Mouse (Mus musculus) heart, postnatal 0 days (tissue): ENCODE measurements around the gene Izumo4. TPM values are rescaled to one million over a fixed set of nuclear protein-coding genes. Genes with fewer than 3 reads are reported as not detected.

Experiments
- ATAC-seq: fragments of 200-750 bp; cut with Nextera tagmentation; 2 replicates; pipeline ENCODE4 v1.8.0; 2017; ENCODE audit warnings: low read depth, moderate number of reproducible peaks, moderate library complexity; ENCODE audit not compliant: insufficient read depth
- DNase-seq: peaks from one replicate; pipeline ENCODE4 v3.0.0-alpha.2; 2016; ENCODE audit warnings: low spot score
- H3K27ac ChIP-seq: fragments of 300-500 bp; sonication (generic); 2 replicates; pipeline ENCODE4 v1.5.1; 2014; ENCODE audit warnings: low read depth, mild to moderate bottlenecking
- H3K27me3 ChIP-seq: fragments of 300-500 bp; sonication (generic); 2 replicates; pipeline ENCODE4 v1.6.1; 2014; ENCODE audit warnings: low read length, mixed read lengths; ENCODE audit not compliant: control insufficient read depth, insufficient read depth
- H3K36me3 ChIP-seq: fragments of 300-500 bp; sonication (generic); replicated peaks from 2 replicates; pipeline ENCODE4 v1.6.1; 2014; ENCODE audit warnings: low read length, mixed read lengths; ENCODE audit not compliant: control insufficient read depth, insufficient read depth
- H3K4me1 ChIP-seq: fragments of 300-500 bp; sonication (generic); 2 replicates; pipeline ENCODE4 v1.6.1; 2014; ENCODE audit warnings: antibody characterized with exemption; ENCODE audit not compliant: control insufficient read depth, insufficient read depth
- H3K4me2 ChIP-seq: fragments of 300-500 bp; sonication (generic); 2 replicates; pipeline ENCODE4 v1.6.1; 2014; ENCODE audit warnings: low read depth, mild to moderate bottlenecking, low read length, moderate library complexity
- H3K4me3 ChIP-seq: fragments of 300-500 bp; sonication (generic); 2 replicates; pipeline ENCODE4 v1.5.1; 2014; ENCODE audit warnings: low read depth, low read length
- H3K9ac ChIP-seq: fragments of 300-500 bp; sonication (generic); replicated peaks from 2 replicates; pipeline ENCODE4 v1.6.1; 2014; ENCODE audit warnings: low read depth, low read length, mixed read lengths
- H3K9me3 ChIP-seq: fragments of 300-500 bp; sonication (generic); replicated peaks from 2 replicates; pipeline ENCODE4 v1.6.1; 2016; ENCODE audit warnings: low read length; ENCODE audit not compliant: control insufficient read depth
- CTCF ChIP-seq: IDR thresholded peaks from 2 replicates; pipeline ENCODE4 v1.5.1; 2016; ENCODE audit warnings: antibody characterized with exemption, control low read depth, low read depth
- EP300 ChIP-seq: IDR thresholded peaks from 2 replicates; pipeline ENCODE4 v1.6.1; 2016; ENCODE audit warnings: antibody characterized with exemption, low read depth
- WGBS: fragments of 180-500 bp; shearing (Covaris S2); extraction: QIAGEN DNeasy Blood & Tissue Kit; methylation state at CpG from one replicate; pipeline ENCODE4 v1.1.7; 2014; 5-methylcytosine and 5-hydroxymethylcytosine counted together
- polyA plus RNA-seq: library from polyadenylated mRNA; unstranded; fragments of >200 nt; fragmentation: Nextera tagmentation; extraction: Ambion mirVana; gene quantifications from 2 replicates; pipeline ENCODE4 v1.2.1, GENCODE M21; 2015
- total RNA-seq: library from RNA; depleted of rRNA; stranded (reverse); fragments of >200 nt; gene quantifications from 2 replicates; pipeline ENCODE4 v1.2.3, GENCODE M21; 2014; ENCODE audit warnings: low replicate concordance; rRNA removed

Izumo4 gene
- total and polyA plus RNA-seq, 2 experiments from 2014 or later = 3.6 to 6.9 TPM

DNA sequence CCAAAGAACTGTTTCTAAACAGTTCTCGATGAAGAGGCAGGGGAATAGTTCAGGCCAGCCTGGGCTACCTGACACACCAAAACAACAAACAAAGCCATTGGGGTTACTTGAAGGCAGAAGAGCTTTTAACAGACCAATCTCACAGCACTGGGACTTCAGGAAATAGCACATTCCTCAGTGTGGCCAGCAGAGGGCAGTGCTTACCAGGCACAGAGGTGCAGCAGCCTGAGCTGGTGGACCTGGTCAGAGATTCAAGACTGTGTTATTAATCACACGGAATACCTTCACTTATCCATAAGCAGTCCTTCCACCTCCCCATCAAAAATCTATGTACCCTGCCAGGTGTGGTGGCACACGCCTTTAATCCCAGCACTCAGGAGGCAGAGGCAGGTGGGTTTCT is 45.4 kb downstream of the Izumo4 start:
- DNase-seq (peak; percentile 80), ATAC-seq (no peak)
- Histone ChIP-seq H3K9ac (no peak overlapping the region), H3K4me2 (no peak overlapping the region), H3K27me3 (no peaks in the 10 kb centered on the region), H3K27ac (no peak overlapping the region), H3K36me3 (no peaks in the 10 kb centered on the region), H3K9me3 (no peaks in the 10 kb centered on the region), H3K4me3 (no peak overlapping the region), H3K4me1 (peaks cover 12% of the 10 kb centered on the region)
- TF ChIP-seq EP300 (no peak), CTCF (peak; percentile 98)
- WGBS = 8% methylated on average over 3 of the region's 3 CpGs

DNA sequence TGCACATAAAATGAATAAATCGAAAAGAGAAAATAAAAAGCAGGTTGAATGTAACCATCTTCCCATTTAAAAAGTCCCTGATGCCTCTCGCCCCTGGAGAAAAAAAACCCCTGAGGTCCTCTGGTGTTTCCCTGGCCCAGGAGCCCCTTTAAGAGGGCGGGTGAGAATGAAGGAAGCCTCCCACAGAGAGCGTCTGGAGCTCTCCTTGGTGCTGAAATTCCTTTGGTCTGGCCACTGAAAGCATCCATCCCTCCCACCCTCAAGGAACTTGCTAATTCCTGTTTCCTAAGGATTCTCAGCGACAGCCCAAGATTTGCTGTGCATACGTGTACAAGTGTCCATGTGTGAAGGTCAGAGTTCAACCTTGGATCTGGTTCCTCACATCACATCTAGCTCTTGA is 46.6 kb downstream of the Izumo4 start:
- ATAC-seq (no peak), DNase-seq (peak; percentile 80)
- H3K27ac ChIP-seq = no peak overlapping the region
- 8% methylated on average over 6 of the region's 6 CpGs for WGBS
- no peak for TF ChIP-seq EP300
- no peak for TF ChIP-seq CTCF
- no peaks in the 10 kb centered on the region for H3K27me3 ChIP-seq
- peaks cover 11% of the 10 kb centered on the region for H3K4me1 ChIP-seq
- H3K4me2 ChIP-seq = no peak overlapping the region
- no peak overlapping the region for H3K4me3 ChIP-seq
- no peak overlapping the region for H3K9ac ChIP-seq
- no peaks in the 10 kb centered on the region for H3K36me3 ChIP-seq
- H3K9me3 ChIP-seq = no peaks in the 10 kb centered on the region

GRCm38 (mm10) chr10:80751188-80751832 is 49.3 kb downstream of the Izumo4 start:
- Histone ChIP-seq H3K27ac (peak overlapping the region; percentile 97), H3K4me2 (peak overlapping the region; percentile 60), H3K36me3 (no peaks in the 10 kb centered on the region), H3K4me3 (peak overlapping the region; percentile 37), H3K9me3 (no peaks in the 10 kb centered on the region), H3K27me3 (no peaks in the 10 kb centered on the region), H3K9ac (peak overlapping the region; percentile 49), H3K4me1 (peaks cover 18% of the 10 kb centered on the region)
- peak; percentile 54 for TF ChIP-seq CTCF
- peak; percentile 96 for TF ChIP-seq EP300
- WGBS = under 1% methylated on average over 16 of the region's 16 CpGs
- ATAC-seq (peak; percentile 77), DNase-seq (peak; percentile 97)

DNA sequence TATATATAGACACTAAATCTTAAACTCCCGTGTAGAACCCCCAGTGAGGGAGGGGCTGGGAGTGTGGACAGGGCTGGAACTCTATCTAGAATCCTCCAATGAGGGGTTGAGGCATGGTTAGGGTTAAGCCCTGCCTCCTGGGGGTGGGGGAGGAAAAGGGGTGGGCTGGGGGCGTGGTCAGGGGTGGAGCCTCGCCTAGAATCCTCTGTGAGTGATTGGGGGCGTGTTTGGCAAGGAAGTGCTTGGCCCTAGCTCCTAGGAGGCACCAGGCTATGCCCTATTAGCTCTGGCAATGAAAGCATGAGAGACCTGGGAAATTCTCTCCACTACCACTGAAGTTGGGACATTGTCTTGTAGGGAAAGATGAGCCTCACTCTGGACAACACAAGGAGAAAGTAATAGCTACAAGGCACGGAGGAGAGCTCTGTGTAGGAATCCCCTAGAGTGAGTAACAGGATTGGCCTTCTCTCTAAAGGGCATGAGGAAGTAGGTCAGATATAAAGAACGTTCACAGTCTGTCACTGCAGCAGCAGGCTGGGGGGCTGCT is 50.2 kb downstream of the Izumo4 start:
- Histone ChIP-seq H3K27ac (peak overlapping the region; percentile 97), H3K4me2 (peak overlapping the region; percentile 60), H3K4me3 (peak overlapping the region; percentile 37), H3K9ac (peak overlapping the region; percentile 49), H3K27me3 (no peaks in the 10 kb centered on the region), H3K4me1 (peaks cover 26% of the 10 kb centered on the region), H3K9me3 (no peaks in the 10 kb centered on the region), H3K36me3 (no peaks in the 10 kb centered on the region)
- WGBS = 0% methylated on average over 6 of the region's 6 CpGs
- no peak for TF ChIP-seq CTCF
- TF ChIP-seq EP300 = no peak
- DNase-seq (peak; percentile 96), ATAC-seq (peak; percentile 83)

DNA sequence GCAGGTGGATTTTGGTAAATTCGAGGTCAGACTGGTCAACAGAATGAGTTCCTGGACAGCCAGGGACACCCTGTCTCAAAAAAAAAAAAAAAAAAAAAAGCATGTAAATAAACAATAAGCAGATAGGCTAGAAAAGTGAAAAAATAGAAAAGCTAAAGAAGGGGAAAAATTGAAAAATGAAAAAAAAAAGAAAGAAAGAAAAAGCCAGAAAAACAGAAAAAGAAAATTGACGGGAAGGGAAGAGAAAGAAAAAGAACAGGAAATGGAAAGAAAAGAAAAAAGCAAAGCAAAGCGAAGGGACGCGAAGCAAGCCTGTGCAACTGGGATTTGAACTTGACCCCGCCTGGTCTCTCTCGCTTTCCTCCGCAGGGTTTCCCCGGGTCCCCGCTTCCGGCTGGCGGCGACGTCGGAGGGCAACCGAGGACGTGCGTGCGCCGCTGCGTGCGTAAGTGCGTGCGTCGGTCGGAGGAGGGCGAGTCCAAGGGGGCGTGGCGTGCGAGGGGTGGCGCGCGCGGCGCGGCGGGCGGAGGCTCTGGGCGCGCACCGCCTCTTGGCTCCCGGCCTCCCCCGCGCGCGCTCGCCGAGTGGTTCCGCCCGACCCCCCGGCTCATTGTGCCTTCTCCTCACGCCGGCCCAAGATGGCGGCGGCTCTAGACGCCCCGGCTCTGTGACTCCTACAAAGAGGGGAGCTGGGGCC is 52.8 kb downstream of the Izumo4 start, which contains the start of gene Dot1l:
TSS of gene Dot1l (plus strand) at position 613 of the 697 bp plus-strand sequence.
- TF ChIP-seq EP300 (peak; percentile 74; the same call in 1 of the 2 replicates), CTCF (no peak)
- Histone ChIP-seq H3K27ac (peak within 1 kb of the TSS; percentile 87), H3K36me3 (no peaks in the 10 kb centered on the region), H3K4me1 (peaks cover 49% of the 10 kb centered on the region), H3K27me3 (no peaks in the 10 kb centered on the region), H3K9ac (peak within 1 kb of the TSS; percentile 97), H3K4me2 (peak within 1 kb of the TSS; percentile 93), H3K9me3 (no peaks in the 10 kb centered on the region), H3K4me3 (peak within 1 kb of the TSS; percentile 96)
- under 1% methylated on average over 48 of the region's 57 CpGs for WGBS
- DNase-seq (peak; percentile 97), ATAC-seq (peak; percentile 83)

Other genes starting within 250 kb of the Izumo4 start
- gene Onecut3, start 207.3 kb upstream of the Izumo4 start, total RNA-seq = not detected in 2 replicates
- not detected in 2 replicates for gene Onecut3, start 207.3 kb upstream of the Izumo4 start, polyA plus RNA-seq
- gene Atp8b3, start 163.1 kb upstream of the Izumo4 start, total RNA-seq = not detected in 2 replicates
- not detected in 2 replicates for gene Atp8b3, start 163.1 kb upstream of the Izumo4 start, polyA plus RNA-seq
- gene Rexo1, start 140.6 kb upstream of the Izumo4 start, total RNA-seq = 13.1 and 17.6 TPM in 2 replicates
- 7.6 TPM in 2 replicates for gene Rexo1, start 140.6 kb upstream of the Izumo4 start, polyA plus RNA-seq
- gene Klf16, start 124.9 kb upstream of the Izumo4 start, total RNA-seq = 9.3 TPM in 2 replicates
- gene Klf16, start 124.9 kb upstream of the Izumo4 start, polyA plus RNA-seq = 3.1 and 3.5 TPM in 2 replicates
- 194 and 462 TPM in 2 replicates for gene Abhd17a, start 111.8 kb upstream of the Izumo4 start, total RNA-seq
- 88.2 and 88.6 TPM in 2 replicates for gene Abhd17a, start 111.8 kb upstream of the Izumo4 start, polyA plus RNA-seq
- 25.8 and 44.5 TPM in 2 replicates for gene Scamp4, start 99.3 kb upstream of the Izumo4 start, total RNA-seq
- 39.2 and 39.8 TPM in 2 replicates for gene Scamp4, start 99.3 kb upstream of the Izumo4 start, polyA plus RNA-seq
- gene Adat3, start 99.3 kb upstream of the Izumo4 start, total RNA-seq = 1.6 and 4.5 TPM in 2 replicates
- 1.8 and 2.7 TPM in 2 replicates for gene Adat3, start 99.3 kb upstream of the Izumo4 start, polyA plus RNA-seq
- gene Gm49322, start 96.2 kb upstream of the Izumo4 start, total RNA-seq = 0.23 and 1.3 TPM in 2 replicates
- 0.33 and 0.38 TPM in 2 replicates for gene Gm49322, start 96.2 kb upstream of the Izumo4 start, polyA plus RNA-seq
- 141 and 149 TPM in 2 replicates for gene Csnk1g2, start 79.3 kb upstream of the Izumo4 start, total RNA-seq
- 69.1 and 75.6 TPM in 2 replicates for gene Csnk1g2, start 79.3 kb upstream of the Izumo4 start, polyA plus RNA-seq
- 92.2 and 108 TPM in 2 replicates for gene Btbd2, start 45.1 kb upstream of the Izumo4 start, total RNA-seq
- 36.7 and 40.6 TPM in 2 replicates for gene Btbd2, start 45.1 kb upstream of the Izumo4 start, polyA plus RNA-seq
- 150 and 174 TPM in 2 replicates for gene Mknk2, start 24.1 kb upstream of the Izumo4 start, total RNA-seq
- 76.9 and 78.3 TPM in 2 replicates for gene Mknk2, start 24.1 kb upstream of the Izumo4 start, polyA plus RNA-seq
- gene Mob3a, start 207 bp upstream of the Izumo4 start, total RNA-seq = 15.0 and 15.6 TPM in 2 replicates
- gene Mob3a, start 207 bp upstream of the Izumo4 start, polyA plus RNA-seq = 10.8 and 11.5 TPM in 2 replicates
- 72.7 and 77.9 TPM in 2 replicates for gene Ap3d1, start 40.1 kb downstream of the Izumo4 start, total RNA-seq
- 31.6 and 34.3 TPM in 2 replicates for gene Ap3d1, start 40.1 kb downstream of the Izumo4 start, polyA plus RNA-seq
- 19.4 and 32.8 TPM in 2 replicates for gene Dot1l, start 53.0 kb downstream of the Izumo4 start, total RNA-seq
- gene Dot1l, start 53.0 kb downstream of the Izumo4 start, polyA plus RNA-seq = 13.1 and 14.0 TPM in 2 replicates
- 8.8 and 12.7 TPM in 2 replicates for gene Sf3a2, start 96.0 kb downstream of the Izumo4 start, total RNA-seq
- gene Sf3a2, start 96.0 kb downstream of the Izumo4 start, polyA plus RNA-seq = 25.2 and 26.0 TPM in 2 replicates
- gene Plekhj1, start 96.4 kb downstream of the Izumo4 start, total RNA-seq = 29.3 and 50.6 TPM in 2 replicates
- 41.8 and 44.4 TPM in 2 replicates for gene Plekhj1, start 96.4 kb downstream of the Izumo4 start, polyA plus RNA-seq
- 4.0 TPM in 1 of 2 replicates, not detected in the other for gene Amh, start 103.1 kb downstream of the Izumo4 start, total RNA-seq
- gene Amh, start 103.1 kb downstream of the Izumo4 start, polyA plus RNA-seq = 0.18 and 0.22 TPM in 2 replicates
- 2.2 TPM in 1 of 2 replicates, not detected in the other for gene Jsrp1, start 111.3 kb downstream of the Izumo4 start, total RNA-seq
- gene Jsrp1, start 111.3 kb downstream of the Izumo4 start, polyA plus RNA-seq = 2.3 and 2.7 TPM in 2 replicates
- 2,373 and 2,460 TPM in 2 replicates for gene Oaz1, start 124.5 kb downstream of the Izumo4 start, total RNA-seq
- gene Oaz1, start 124.5 kb downstream of the Izumo4 start, polyA plus RNA-seq = 1,975 and 1,990 TPM in 2 replicates
- 0.92 and 4.2 TPM in 2 replicates for gene Lingo3, start 141.9 kb downstream of the Izumo4 start, total RNA-seq
- gene Lingo3, start 141.9 kb downstream of the Izumo4 start, polyA plus RNA-seq = 1.1 and 1.5 TPM in 2 replicates
- gene Lsm7, start 153.0 kb downstream of the Izumo4 start, total RNA-seq = 71.8 and 118 TPM in 2 replicates
- 160 and 162 TPM in 2 replicates for gene Lsm7, start 153.0 kb downstream of the Izumo4 start, polyA plus RNA-seq
- gene Sppl2b, start 153.1 kb downstream of the Izumo4 start, total RNA-seq = 35.7 and 44.4 TPM in 2 replicates
- 23.3 and 24.2 TPM in 2 replicates for gene Sppl2b, start 153.1 kb downstream of the Izumo4 start, polyA plus RNA-seq
- not detected in 2 replicates for gene Tmprss9, start 169.7 kb downstream of the Izumo4 start, total RNA-seq
- gene Tmprss9, start 169.7 kb downstream of the Izumo4 start, polyA plus RNA-seq = 0.03 TPM in 1 of 2 replicates, not detected in the other
- gene Timm13, start 198.8 kb downstream of the Izumo4 start, total RNA-seq = 163 and 256 TPM in 2 replicates
- gene Timm13, start 198.8 kb downstream of the Izumo4 start, polyA plus RNA-seq = 355 and 386 TPM in 2 replicates
- gene Lmnb2, start 216.1 kb downstream of the Izumo4 start, total RNA-seq = 13.9 and 18.9 TPM in 2 replicates
- gene Lmnb2, start 216.1 kb downstream of the Izumo4 start, polyA plus RNA-seq = 9.1 and 9.7 TPM in 2 replicates
- 18.9 and 26.8 TPM in 2 replicates for gene Gadd45b, start 227.9 kb downstream of the Izumo4 start, total RNA-seq
- gene Gadd45b, start 227.9 kb downstream of the Izumo4 start, polyA plus RNA-seq = 22.3 and 28.0 TPM in 2 replicates